Mouse (Mus musculus) liver, adult 2 months (tissue): ENCODE measurements at regions not wholly inside any gene's neighbourhood (a gene's known extent, or its start where the extent isn't known, plus 50 kb on each side); places are given as distances from the start of the nearest gene placed in this dataset.

Source experiments
- DNase-seq: peaks from one replicate; pipeline ENCODE4 v3.0.0-alpha.2; 2011; ENCODE audit warnings: low read depth, low spot score; ENCODE audit errors: extremely low read depth
- H3K27ac ChIP-seq: fragments of 200-500 bp; replicated peaks from 2 replicates; pipeline ENCODE4 v1.5.1; 2012; ENCODE audit warnings: low read depth, mild to moderate bottlenecking, control low read depth, inconsistent platforms, low read length; ENCODE audit not compliant: insufficient read depth
- H3K27me3 ChIP-seq: fragments of 200-500 bp; 2 replicates; pipeline ENCODE4 v1.6.1; 2012; ENCODE audit warnings: mild to moderate bottlenecking, moderate library complexity, low read length, inconsistent platforms; ENCODE audit not compliant: control insufficient read depth, insufficient read depth
- H3K36me3 ChIP-seq: fragments of 200-500 bp; 2 replicates; pipeline ENCODE4 v1.6.1; 2012; ENCODE audit warnings: low read length, inconsistent platforms; ENCODE audit not compliant: control insufficient read depth, insufficient read depth
- H3K4me1 ChIP-seq: fragments of 200-500 bp; 2 replicates; pipeline ENCODE4 v1.6.1; 2011; ENCODE audit warnings: low read length; ENCODE audit not compliant: control insufficient read depth, insufficient read depth
- H3K4me3 ChIP-seq: fragments of 200-500 bp; 2 replicates; pipeline ENCODE4 v1.5.1; 2011; ENCODE audit warnings: low read depth, mild to moderate bottlenecking, control low read depth, low read length, moderate library complexity; ENCODE audit not compliant: insufficient read depth
- H3K79me2 ChIP-seq: fragments of 200-500 bp; 2 replicates; pipeline ENCODE4 v1.6.1; 2012; ENCODE audit warnings: inconsistent platforms, mild to moderate bottlenecking, low read length, moderate library complexity; ENCODE audit not compliant: control insufficient read depth, insufficient read depth
- H3K9ac ChIP-seq: fragments of 200-500 bp; 2 replicates; pipeline ENCODE4 v1.6.1; 2012; ENCODE audit warnings: low read depth, mild to moderate bottlenecking, control low read depth, inconsistent platforms, low read length
- CTCF ChIP-seq: fragments of 200-500 bp; IDR thresholded peaks from 2 replicates; pipeline ENCODE4 v1.5.1; 2011; ENCODE audit warnings: low read depth, low read length, control low read depth
- POLR2A ChIP-seq: fragments of 200-500 bp; IDR thresholded peaks from 2 replicates; pipeline ENCODE4 v1.6.1; 2011; ENCODE audit warnings: low read length, control low read depth; ENCODE audit not compliant: insufficient read depth; ENCODE audit errors: extremely low read depth
- WGBS: fragments of 180-500 bp; shearing (Covaris S2); methylation state at CpG from one replicate; pipeline ENCODE4 v1.1.7; 2018; 5-methylcytosine and 5-hydroxymethylcytosine counted together

GRCm38 (mm10) chr2:51007409-51008250 lies 141.3 kb downstream of the Rnd3 start:
- Histone ChIP-seq H3K27me3 (no peaks in the 10 kb centered on the region), H3K79me2 (no peaks in the 10 kb centered on the region), H3K9ac (no peak overlapping the region), H3K4me3 (no peak overlapping the region), H3K36me3 (no peaks in the 10 kb centered on the region), H3K4me1 (no peaks in the 10 kb centered on the region), H3K27ac (no peak overlapping the region)
- 82% methylated on average over 11 of the region's 11 CpGs for WGBS
- DNase-seq = no peak
- no peak for TF ChIP-seq CTCF
- TF ChIP-seq POLR2A = no peak

DNA sequence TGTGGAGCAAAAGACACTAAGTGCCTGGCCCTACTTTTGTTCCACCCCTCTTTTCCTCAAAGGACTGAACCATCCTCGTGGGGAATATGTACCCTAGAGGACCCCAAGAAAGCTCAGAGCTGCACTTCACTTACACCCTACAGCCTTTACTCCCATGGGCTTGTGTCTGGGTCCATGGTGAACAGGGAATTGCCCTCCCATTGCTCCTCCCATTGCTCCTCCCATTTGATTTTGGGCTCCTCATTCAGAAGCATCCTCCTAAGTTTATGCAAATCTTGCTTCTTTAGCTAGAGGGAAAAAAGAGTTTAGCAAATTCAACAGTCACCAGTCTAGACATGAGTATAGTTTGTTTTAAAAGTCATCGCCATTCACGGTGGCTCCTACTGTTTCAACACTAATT lies 142.1 kb downstream of the Rnd3 start:
- no peak for DNase-seq
- 80% methylated on average over 3 of the region's 3 CpGs for WGBS
- Histone ChIP-seq H3K4me3 (no peak overlapping the region), H3K79me2 (no peaks in the 10 kb centered on the region), H3K27me3 (no peaks in the 10 kb centered on the region), H3K27ac (no peak overlapping the region), H3K4me1 (no peaks in the 10 kb centered on the region), H3K9ac (no peak overlapping the region), H3K36me3 (no peaks in the 10 kb centered on the region)
- TF ChIP-seq CTCF (no peak), POLR2A (no peak)

DNA sequence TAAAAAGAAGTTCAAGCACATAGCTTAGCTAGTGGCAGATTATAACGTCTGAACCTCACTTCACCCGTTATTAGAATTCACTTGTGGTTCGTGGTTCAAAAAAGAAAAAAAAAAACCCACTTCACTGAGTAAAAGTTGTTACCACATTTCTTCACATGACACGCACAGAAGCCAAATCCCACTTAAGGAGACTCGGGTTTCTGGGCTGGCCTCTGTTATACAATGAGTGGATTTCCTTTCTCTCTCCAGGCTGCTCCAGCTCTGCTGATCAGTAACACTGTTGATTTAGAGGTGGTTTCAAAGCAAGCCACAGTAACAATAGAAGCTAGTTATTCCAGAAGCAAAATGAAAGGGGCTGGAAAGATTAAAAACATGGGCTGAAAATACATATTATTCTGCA lies 147.4 kb downstream of the Rnd3 start:
- TF ChIP-seq CTCF (no peak), POLR2A (no peak)
- no peaks in the 10 kb centered on the region for H3K79me2 ChIP-seq
- H3K4me3 ChIP-seq = no peak overlapping the region
- DNase-seq = no peak
- H3K27ac ChIP-seq = no peak overlapping the region
- H3K27me3 ChIP-seq = no peaks in the 10 kb centered on the region
- H3K9ac ChIP-seq = no peak overlapping the region
- H3K4me1 ChIP-seq = no peaks in the 10 kb centered on the region
- whole genome bisulfite sequencing = 80% methylated on average over 5 of the region's 5 CpGs
- H3K36me3 ChIP-seq = no peaks in the 10 kb centered on the region

DNA sequence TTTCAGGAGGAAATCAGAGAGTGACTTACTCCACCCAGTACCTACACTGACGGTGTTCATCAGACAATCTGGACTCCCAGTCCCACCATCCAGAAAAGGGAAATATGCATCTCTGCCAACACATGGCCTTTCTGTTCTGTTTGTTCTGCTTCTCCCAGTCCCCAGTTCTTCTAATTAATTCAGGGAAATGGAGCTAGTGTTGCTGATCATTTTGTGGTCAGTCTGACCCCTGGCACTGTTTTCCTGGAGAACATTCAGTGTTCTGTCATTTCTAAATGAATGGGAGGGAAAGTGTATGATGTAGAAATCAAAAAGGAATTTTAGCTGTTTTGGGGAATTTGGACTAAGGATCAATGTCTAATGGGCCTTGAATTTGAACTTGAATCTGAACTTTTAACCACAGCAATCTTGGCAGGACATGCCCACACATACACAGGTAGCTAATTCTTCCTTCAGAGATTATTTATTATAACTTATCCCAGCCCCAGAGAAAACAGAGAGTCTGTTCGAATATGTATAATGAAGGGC lies 165.0 kb downstream of the Rnd3 start:
- peak; percentile 95 for DNase-seq
- TF ChIP-seq CTCF (no peak), POLR2A (no peak)
- 36% methylated on average over 2 of the region's 2 CpGs for WGBS

GRCm38 (mm10) chr2:50982571-50982970 lies 166.3 kb downstream of the Rnd3 start:
- H3K27me3 ChIP-seq = no peaks in the 10 kb centered on the region
- no peak for TF ChIP-seq CTCF
- H3K27ac ChIP-seq = peak overlapping the region; percentile 12; the same call in 1 of the 2 replicates
- H3K9ac ChIP-seq = no peak overlapping the region
- H3K79me2 ChIP-seq = no peaks in the 10 kb centered on the region
- peaks cover 11% of the 10 kb centered on the region for H3K4me1 ChIP-seq
- no peaks in the 10 kb centered on the region for H3K36me3 ChIP-seq
- 16% methylated on average over 5 of the region's 5 CpGs for WGBS
- H3K4me3 ChIP-seq = no peak overlapping the region
- DNase-seq = peak; percentile 88

More for the DNA sequence above, 165.0 kb downstream of the Rnd3 start:
- Histone ChIP-seq H3K4me3 (no peak overlapping the region), H3K27ac (peak overlapping the region; percentile 58), H3K79me2 (no peaks in the 10 kb centered on the region), H3K36me3 (no peaks in the 10 kb centered on the region), H3K9ac (no peak overlapping the region), H3K4me1 (peaks cover 11% of the 10 kb centered on the region), H3K27me3 (no peaks in the 10 kb centered on the region)

- Histone ChIP-seq H3K9ac (no peak overlapping the region), H3K79me2 (no peaks in the 10 kb centered on the region), H3K4me1 (peaks cover 8% of the 10 kb centered on the region), H3K27me3 (no peaks in the 10 kb centered on the region), H3K36me3 (no peaks in the 10 kb centered on the region), H3K27ac (no peak overlapping the region), H3K4me3 (no peak overlapping the region)
- DNase-seq = no peak
- TF ChIP-seq POLR2A (no peak), CTCF (no peak)
- WGBS = 68% methylated on average over 1 of the region's 1 CpGs
Observed at GRCm38 (mm10) chr2:50978356-50978755, 170.6 kb downstream of the Rnd3 start.
